In the genomic region with DNA sequence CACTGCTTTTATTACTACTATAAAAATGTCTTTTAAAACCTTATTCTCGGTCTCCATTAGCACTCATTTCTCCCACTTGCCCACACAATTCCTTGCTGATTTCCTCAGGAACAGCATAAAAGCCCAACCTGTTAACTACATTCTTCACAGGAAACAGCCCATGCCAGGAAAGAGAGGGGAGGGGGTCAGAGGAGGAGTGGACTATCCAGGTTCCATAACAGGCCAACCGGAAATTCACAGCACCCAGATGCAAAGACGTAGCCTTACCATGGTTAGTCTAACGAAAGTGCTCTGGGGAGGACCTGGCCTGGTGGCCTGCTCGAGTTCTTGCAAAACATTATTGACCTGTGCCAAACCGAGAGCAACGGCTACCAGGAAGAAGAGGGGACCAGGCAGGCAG, we compare ENCODE assay signal across 25 mouse cellular contexts.
DNase-seq lines count a peak whose midpoint lies in the region; ATAC-seq and TF ChIP-seq lines count a peak whose summit lies in the region.
"Had no signal": no experiment of that assay in that cellular context is flagged by ENCODE, and none has a peak within 500 bp of the region (broad histone marks: within the 10 kb centered on the region; RNA-seq: fewer than 3 reads in every experiment).

No protein-coding gene starts in this region.

- DNase-seq in kidney, adult 2 months, result no peak
- no peak for DNase-seq in kidney, postnatal 36 days
- peak; percentile 47 for DNase-seq in kidney, postnatal 0 days (ENCODE audit: low spot score)
- no peak for DNase-seq in kidney, adult 9 months
- peak; percentile 33 for DNase-seq in forelimb bud, embryonic 11.5 days (ENCODE audit: low read depth, low spot score)
- DNase-seq in heart, postnatal 4 days, result no peak
- DNase-seq: adrenal gland, adult 8-10 months; adrenal gland, postnatal 14 days; adrenal gland, postnatal 36 days; B cell, adult 2 months; cerebellum, adult 18-20 months; cerebellum, adult 8-10 months; cerebellum, adult 9-11 months; cerebellum, postnatal 14 days had no signal

- H3K4me3 ChIP-seq in kidney, adult 2 months (ENCODE audit: insufficient read depth, low read depth, low read length), result no peak overlapping the region
- H3K4me3 ChIP-seq in kidney, postnatal 0 days (replicated peaks; ENCODE audit: low read depth, low read length), result no peak overlapping the region
- H3K4me3 ChIP-seq in limb, embryonic 12.5 days (replicated peaks), result no peak overlapping the region
- H3K4me3 ChIP-seq in intestine, postnatal 0 days (ENCODE audit: low read depth, low read length), result no peak overlapping the region
- H3K4me3 ChIP-seq: embryonic facial prominence, embryonic 10.5 days; embryonic facial prominence, embryonic 12.5 days; forebrain, embryonic 13.5 days; forebrain, embryonic 15.5 days had no signal

- H3K9me3 ChIP-seq in kidney, postnatal 0 days (replicated peaks; ENCODE audit: low read length), result no peaks in the 10 kb centered on the region
- 0 out of 2 replicates have a peak, but pooled peaks cover 5% of the 10 kb centered on the region for H3K9me3 ChIP-seq in limb, embryonic 12.5 days
- no peaks in the 10 kb centered on the region for H3K9me3 ChIP-seq in intestine, postnatal 0 days (ENCODE audit: control insufficient read depth)
- H3K9me3 ChIP-seq: embryonic facial prominence, embryonic 10.5 days; embryonic facial prominence, embryonic 12.5 days; forebrain, embryonic 13.5 days; forebrain, embryonic 15.5 days had no signal

- peak overlapping the region; percentile 91; the same call in 1 of the 2 replicates for H3K27ac ChIP-seq in kidney, adult 2 months (ENCODE audit: insufficient read depth, low read depth, low read length)
- H3K27ac ChIP-seq in kidney, postnatal 0 days, result no peak overlapping the region
- 0 out of 2 replicates have a peak overlapping the region, but pooled peaks have one; percentile 45 for H3K27ac ChIP-seq in limb, embryonic 12.5 days
- H3K27ac ChIP-seq in intestine, postnatal 0 days (ENCODE audit: low read depth, low read length), result no peak overlapping the region
- H3K27ac ChIP-seq: embryonic facial prominence, embryonic 10.5 days; embryonic facial prominence, embryonic 12.5 days; forebrain, embryonic 13.5 days; forebrain, embryonic 15.5 days had no signal

- H3K4me2 ChIP-seq in kidney, postnatal 0 days (ENCODE audit: low read length), result no peak overlapping the region
- H3K4me2 ChIP-seq in limb, embryonic 12.5 days, result no peak overlapping the region
- no peak overlapping the region for H3K4me2 ChIP-seq in intestine, postnatal 0 days (replicated peaks; ENCODE audit: low read depth)
- H3K4me2 ChIP-seq: embryonic facial prominence, embryonic 12.5 days; forebrain, embryonic 13.5 days; forebrain, embryonic 15.5 days had no signal

- no peaks in the 10 kb centered on the region for H3K36me3 ChIP-seq in kidney, adult 2 months (ENCODE audit: control insufficient read depth, insufficient read depth, low read length)
- H3K36me3 ChIP-seq in kidney, postnatal 0 days (ENCODE audit: insufficient read depth, low read length), result no peaks in the 10 kb centered on the region
- no peaks in the 10 kb centered on the region for H3K36me3 ChIP-seq in limb, embryonic 12.5 days
- no peaks in the 10 kb centered on the region for H3K36me3 ChIP-seq in intestine, postnatal 0 days (ENCODE audit: control insufficient read depth, insufficient read depth)
- H3K36me3 ChIP-seq: embryonic facial prominence, embryonic 10.5 days; embryonic facial prominence, embryonic 12.5 days; forebrain, embryonic 15.5 days; G1E had no signal

- 66% methylated on average over 7 of the region's 7 CpGs for WGBS in kidney, adult 2 months
- 44% methylated on average over 7 of the region's 7 CpGs for WGBS in kidney, postnatal 0 days
- WGBS in limb, embryonic 12.5 days, result 40% methylated on average over 7 of the region's 7 CpGs
- WGBS in intestine, postnatal 0 days, result 81% methylated on average over 7 of the region's 7 CpGs

- ATAC-seq in kidney, postnatal 0 days (replicated peaks; ENCODE audit: low FRiP score, low read depth), result no peak
- ATAC-seq in limb, embryonic 12.5 days (ENCODE audit: insufficient number of reproducible peaks, insufficient read depth, low FRiP score, low TSS enrichment, low read depth), result peak; percentile 53; the same call in 1 of the 2 replicates
- ATAC-seq in intestine, postnatal 0 days, result no peak
- ATAC-seq: activated CD4-positive, CD25-positive, alpha-beta regulatory T cell, adult 4 months; CD4-positive, CD25-positive, alpha-beta regulatory T cell, adult 4 months; forebrain, embryonic 13.5 days; forebrain, embryonic 15.5 days; Patski had no signal

- TF ChIP-seq CTCF in kidney, adult 2 months (conservative IDR thresholded peaks at IDR 0.05; ENCODE audit: insufficient read depth, insufficient read length, low read depth, low read length), result no peak
- no peak for TF ChIP-seq CTCF in kidney, postnatal 0 days (IDR thresholded peaks at IDR 0.05; ENCODE audit: low read depth)
- no peak for TF ChIP-seq CTCF in intestine, postnatal 0 days (IDR thresholded peaks at IDR 0.05; ENCODE audit: low read depth)

- H3K9ac ChIP-seq in kidney, postnatal 0 days (ENCODE audit: low read depth, low read length), result no peak overlapping the region
- H3K9ac ChIP-seq in limb, embryonic 12.5 days (replicated peaks), result no peak overlapping the region
- H3K9ac ChIP-seq in intestine, postnatal 0 days (ENCODE audit: low read depth, low read length), result no peak overlapping the region
- H3K9ac ChIP-seq: embryonic facial prominence, embryonic 12.5 days; forebrain, embryonic 13.5 days; forebrain, embryonic 15.5 days had no signal

- no peak for TF ChIP-seq POLR2A in kidney, adult 2 months (IDR thresholded peaks at IDR 0.05; ENCODE audit: low read depth, low read length)

- H3K27me3 ChIP-seq in kidney, adult 2 months (replicated peaks; ENCODE audit: control insufficient read depth, insufficient read depth, low read length), result no peaks in the 10 kb centered on the region
- no peaks in the 10 kb centered on the region for H3K27me3 ChIP-seq in kidney, postnatal 0 days (ENCODE audit: insufficient read depth, low read length)
- H3K27me3 ChIP-seq in limb, embryonic 12.5 days, result no peaks in the 10 kb centered on the region
- H3K27me3 ChIP-seq in intestine, postnatal 0 days (replicated peaks; ENCODE audit: control insufficient read depth, insufficient read depth, low read length), result no peaks in the 10 kb centered on the region
- H3K27me3 ChIP-seq: CH12.LX; embryonic facial prominence, embryonic 12.5 days; forebrain, embryonic 13.5 days; forebrain, embryonic 15.5 days; Patski had no signal

- peaks cover 12% of the 10 kb centered on the region; the same call in 1 of the 2 replicates for H3K4me1 ChIP-seq in kidney, adult 2 months (ENCODE audit: control insufficient read depth, insufficient read depth, low read length)
- H3K4me1 ChIP-seq in kidney, postnatal 0 days (replicated peaks; ENCODE audit: insufficient read depth, low read length), result no peaks in the 10 kb centered on the region; the same call in none of the 2 replicates
- peaks cover 33% of the 10 kb centered on the region for H3K4me1 ChIP-seq in limb, embryonic 12.5 days (replicated peaks)
- H3K4me1 ChIP-seq in intestine, postnatal 0 days (replicated peaks; ENCODE audit: control insufficient read depth, insufficient read depth, low read length), result peaks cover 3% of the 10 kb centered on the region; the same call in 1 of the 2 replicates
- H3K4me1 ChIP-seq: embryonic facial prominence, embryonic 12.5 days; forebrain, embryonic 13.5 days; forebrain, embryonic 15.5 days had no signal

Comparison
In these comparisons a context has a peak if more than half of its experiments do, and no peak if none do; other contexts are left out.
1. DNase-seq: peak in kidney, postnatal 0 days (single experiment) and forelimb bud, embryonic 11.5 days (single experiment); none in kidney, adult 2 months (single experiment), kidney, postnatal 36 days (0 of 2), kidney, adult 9 months (single experiment) and heart, postnatal 4 days (single experiment).
2. H3K27ac ChIP-seq: peak in kidney, adult 2 months (single experiment) and limb, embryonic 12.5 days (single experiment); none in kidney, postnatal 0 days (single experiment) and intestine, postnatal 0 days (single experiment).